In the genomic region with DNA sequence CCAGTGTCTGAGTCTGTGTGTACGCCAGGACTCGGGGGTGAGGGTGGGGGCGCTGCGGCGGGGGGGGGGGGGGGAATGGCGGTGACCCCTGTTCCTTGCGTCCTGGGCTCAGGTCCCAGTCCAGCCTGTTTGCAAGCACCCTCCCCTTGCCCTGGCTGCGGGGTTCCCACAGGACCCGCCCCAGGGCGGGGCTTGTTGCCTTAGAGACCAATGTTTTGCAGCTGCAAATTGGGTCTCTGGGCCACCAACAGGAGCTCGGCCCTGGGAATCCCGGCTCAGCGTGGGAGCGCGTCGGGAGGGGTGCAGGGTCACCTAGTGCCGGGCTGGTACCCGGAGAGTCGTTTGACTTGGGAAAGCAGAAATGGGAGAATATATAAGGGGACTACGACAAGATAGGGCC, we compare ENCODE assay signal across 8 mouse cellular contexts. TPM values are rescaled to one million over a fixed set of nuclear protein-coding genes. Genes with fewer than 3 reads are reported as not detected.
DNase-seq lines count a peak whose midpoint lies in the region; ATAC-seq and TF ChIP-seq lines count a peak whose summit lies in the region.

No protein-coding gene starts in this region.

- H3K27me3 ChIP-seq in embryonic facial prominence, embryonic 14.5 days (replicated peaks; ENCODE audit: control insufficient read depth, insufficient read depth, low read length), result no peaks in the 10 kb centered on the region; the same call in 1 of the 2 replicates
- no peaks in the 10 kb centered on the region for H3K27me3 ChIP-seq in kidney, adult 2 months (replicated peaks; ENCODE audit: control insufficient read depth, insufficient read depth, low read length)
- peaks cover 64% of the 10 kb centered on the region for H3K27me3 ChIP-seq in liver, embryonic 12.5 days (replicated peaks)
- no peaks in the 10 kb centered on the region for H3K27me3 ChIP-seq in stomach, embryonic 16.5 days (ENCODE audit: control insufficient read depth, insufficient read depth, low read length)

- peak overlapping the region; percentile 41 for H3K4me3 ChIP-seq in embryonic facial prominence, embryonic 14.5 days (ENCODE audit: low read depth, low read length)
- peak overlapping the region; percentile 5 for H3K4me3 ChIP-seq in kidney, adult 2 months (ENCODE audit: insufficient read depth, low read depth, low read length)
- H3K4me3 ChIP-seq in liver, embryonic 12.5 days, result peak overlapping the region; percentile 46
- H3K4me3 ChIP-seq in stomach, embryonic 16.5 days (replicated peaks; ENCODE audit: low read length), result peak overlapping the region; percentile 51

- WGBS in embryonic facial prominence, embryonic 14.5 days, result under 1% methylated on average over 19 of the region's 20 CpGs
- WGBS in kidney, adult 2 months, result under 1% methylated on average over 20 of the region's 20 CpGs
- 2% methylated on average over 20 of the region's 20 CpGs for WGBS in liver, embryonic 12.5 days (ENCODE audit: insufficient replicate concordance)
- WGBS in stomach, embryonic 16.5 days, result 1% methylated on average over 19 of the region's 20 CpGs

- peak overlapping the region; percentile 64 for H3K4me2 ChIP-seq in embryonic facial prominence, embryonic 14.5 days (ENCODE audit: low read depth, low read length)
- peak overlapping the region; percentile 76 for H3K4me2 ChIP-seq in liver, embryonic 12.5 days
- H3K4me2 ChIP-seq in stomach, embryonic 16.5 days (ENCODE audit: low read depth, low read length), result peak overlapping the region; percentile 73

- peak; percentile 85 for DNase-seq in CD4-positive, CD25-positive, alpha-beta regulatory T cell, adult 2 months (ENCODE audit: low read depth, low spot score)
- peak; percentile 90 for DNase-seq in adrenal gland, postnatal 25 days
- peak; percentile 89 for DNase-seq in embryonic facial prominence, embryonic 14.5 days (ENCODE audit: low spot score)
- DNase-seq in heart, adult 9 months (ENCODE audit: low spot score in 2 of 2), result peak; percentile 90 to 93
- peak; percentile 96 for DNase-seq in kidney, adult 2 months
- DNase-seq in natural killer cell, adult 2 months (ENCODE audit: low spot score in 2 of 2), result peak; percentile 75 to 76

- TF ChIP-seq CTCF in kidney, adult 2 months (conservative IDR thresholded peaks at IDR 0.05; ENCODE audit: insufficient read depth, insufficient read length, low read depth, low read length), result no peak

- H3K36me3 ChIP-seq in embryonic facial prominence, embryonic 14.5 days (ENCODE audit: control insufficient read depth, insufficient read depth, low read length), result no peaks in the 10 kb centered on the region
- H3K36me3 ChIP-seq in kidney, adult 2 months (ENCODE audit: control insufficient read depth, insufficient read depth, low read length), result no peaks in the 10 kb centered on the region
- no peaks in the 10 kb centered on the region for H3K36me3 ChIP-seq in liver, embryonic 12.5 days
- no peaks in the 10 kb centered on the region for H3K36me3 ChIP-seq in stomach, embryonic 16.5 days (ENCODE audit: control insufficient read depth, insufficient read depth, low read length)

- H3K9me3 ChIP-seq in embryonic facial prominence, embryonic 14.5 days (ENCODE audit: control insufficient read depth, low read length), result no peaks in the 10 kb centered on the region; the same call in 1 of the 2 replicates
- H3K9me3 ChIP-seq in liver, embryonic 12.5 days (replicated peaks), result no peaks in the 10 kb centered on the region
- no peaks in the 10 kb centered on the region for H3K9me3 ChIP-seq in stomach, embryonic 16.5 days (replicated peaks; ENCODE audit: control insufficient read depth, low read length)

- peak; percentile 78 for ATAC-seq in embryonic facial prominence, embryonic 14.5 days (ENCODE audit: low read depth)
- ATAC-seq in liver, embryonic 12.5 days, result peak; percentile 64
- peak; percentile 78 for ATAC-seq in stomach, embryonic 16.5 days (ENCODE audit: insufficient read depth, low FRiP score)

- peak overlapping the region; percentile 72 for H3K27ac ChIP-seq in embryonic facial prominence, embryonic 14.5 days (replicated peaks; ENCODE audit: low read depth, low read length)
- H3K27ac ChIP-seq in kidney, adult 2 months (ENCODE audit: insufficient read depth, low read depth, low read length), result peak overlapping the region; percentile 84
- H3K27ac ChIP-seq in liver, embryonic 12.5 days, result peak overlapping the region; percentile 42
- peak overlapping the region; percentile 82 for H3K27ac ChIP-seq in stomach, embryonic 16.5 days (ENCODE audit: low read length)

- H3K9ac ChIP-seq in embryonic facial prominence, embryonic 14.5 days (ENCODE audit: low read depth, low read length), result peak overlapping the region; percentile 66
- H3K9ac ChIP-seq in liver, embryonic 12.5 days, result peak overlapping the region; percentile 47
- peak overlapping the region; percentile 66 for H3K9ac ChIP-seq in stomach, embryonic 16.5 days (ENCODE audit: low read length)

- TF ChIP-seq POLR2A in kidney, adult 2 months (IDR thresholded peaks at IDR 0.05; ENCODE audit: low read depth, low read length), result no peak

- peaks cover 10% of the 10 kb centered on the region for H3K4me1 ChIP-seq in embryonic facial prominence, embryonic 14.5 days (ENCODE audit: control insufficient read depth, insufficient read depth, low read length)
- peaks cover 4% of the 10 kb centered on the region; the same call in 1 of the 2 replicates for H3K4me1 ChIP-seq in kidney, adult 2 months (ENCODE audit: control insufficient read depth, insufficient read depth, low read length)
- peaks cover 28% of the 10 kb centered on the region for H3K4me1 ChIP-seq in liver, embryonic 12.5 days
- peaks cover 17% of the 10 kb centered on the region for H3K4me1 ChIP-seq in stomach, embryonic 16.5 days (ENCODE audit: control insufficient read depth, insufficient read depth, low read length)

RNA-seq across cellular contexts. Expression of a gene that starts 16.5 kb away (rescaled TPM):
- 1.0 and 1.3 TPM in 2 replicates for total RNA-seq in adrenal gland, postnatal 25 days (2021)
- 0.15 and 0.28 TPM in 2 replicates for polyA plus RNA-seq in embryonic facial prominence, embryonic 14.5 days (2014; fragmentation: Nextera tagmentation; extraction: Ambion mirVana)
- 0.17 and 0.19 TPM in 2 replicates for polyA plus RNA-seq in kidney, adult 2 months (2012; rRNA removed)
- polyA plus RNA-seq in liver, embryonic 12.5 days (2016; fragmentation: Nextera tagmentation; extraction: Ambion mirVana), result 0.04 and 0.05 TPM in 2 replicates
- 0.25 and 0.27 TPM in 2 replicates for polyA plus RNA-seq in stomach, embryonic 16.5 days (2015; fragmentation: Nextera tagmentation; extraction: Ambion mirVana)

RNA-seq across cellular contexts. Expression of a gene that starts 18.2 kb away (rescaled TPM):
- 44.5 and 45.8 TPM in 2 replicates for total RNA-seq in adrenal gland, postnatal 25 days (2021)
- 64.0 and 75.1 TPM in 2 replicates for polyA plus RNA-seq in embryonic facial prominence, embryonic 14.5 days (2014; fragmentation: Nextera tagmentation; extraction: Ambion mirVana)
- polyA plus RNA-seq in kidney, adult 2 months (2012; rRNA removed), result 27.6 and 31.9 TPM in 2 replicates
- polyA plus RNA-seq in liver, embryonic 12.5 days (2016; fragmentation: Nextera tagmentation; extraction: Ambion mirVana), result 25.8 and 31.5 TPM in 2 replicates
- 61.4 and 66.5 TPM in 2 replicates for polyA plus RNA-seq in stomach, embryonic 16.5 days (2015; fragmentation: Nextera tagmentation; extraction: Ambion mirVana)

RNA-seq across cellular contexts. Expression of a gene that starts 32.9 kb away (rescaled TPM):
- 13.4 and 13.5 TPM in 2 replicates for total RNA-seq in adrenal gland, postnatal 25 days (2021)
- 18.8 and 21.6 TPM in 2 replicates for polyA plus RNA-seq in embryonic facial prominence, embryonic 14.5 days (2014; fragmentation: Nextera tagmentation; extraction: Ambion mirVana)
- polyA plus RNA-seq in kidney, adult 2 months (2012; rRNA removed), result 5.3 and 5.9 TPM in 2 replicates
- polyA plus RNA-seq in liver, embryonic 12.5 days (2016; fragmentation: Nextera tagmentation; extraction: Ambion mirVana), result 19.5 and 19.9 TPM in 2 replicates
- polyA plus RNA-seq in stomach, embryonic 16.5 days (2015; fragmentation: Nextera tagmentation; extraction: Ambion mirVana), result 22.9 and 23.0 TPM in 2 replicates

RNA-seq across cellular contexts. Expression of a gene that starts 33.2 kb away (rescaled TPM):
- total RNA-seq in adrenal gland, postnatal 25 days (2021), result 6.7 and 9.3 TPM in 2 replicates
- 11.2 and 11.6 TPM in 2 replicates for polyA plus RNA-seq in embryonic facial prominence, embryonic 14.5 days (2014; fragmentation: Nextera tagmentation; extraction: Ambion mirVana)
- polyA plus RNA-seq in kidney, adult 2 months (2012; rRNA removed), result 5.9 and 6.8 TPM in 2 replicates
- polyA plus RNA-seq in liver, embryonic 12.5 days (2016; fragmentation: Nextera tagmentation; extraction: Ambion mirVana), result 1.7 and 1.9 TPM in 2 replicates
- polyA plus RNA-seq in stomach, embryonic 16.5 days (2015; fragmentation: Nextera tagmentation; extraction: Ambion mirVana), result 7.8 and 9.6 TPM in 2 replicates

RNA-seq across cellular contexts. Expression of a gene that starts 43.9 kb away (rescaled TPM):
- total RNA-seq in adrenal gland, postnatal 25 days (2021), result 2.5 and 5.3 TPM in 2 replicates
- polyA plus RNA-seq in embryonic facial prominence, embryonic 14.5 days (2014; fragmentation: Nextera tagmentation; extraction: Ambion mirVana), result 53.7 and 57.0 TPM in 2 replicates
- 7.6 and 19.1 TPM in 2 replicates for polyA plus RNA-seq in kidney, adult 2 months (2012; rRNA removed)
- 5.1 and 5.6 TPM in 2 replicates for polyA plus RNA-seq in liver, embryonic 12.5 days (2016; fragmentation: Nextera tagmentation; extraction: Ambion mirVana)
- polyA plus RNA-seq in stomach, embryonic 16.5 days (2015; fragmentation: Nextera tagmentation; extraction: Ambion mirVana), result 14.8 and 21.7 TPM in 2 replicates

Comparison
In these comparisons a context has a peak if more than half of its experiments do, and no peak if none do; other contexts are left out.
1. Peak in every context shown above with its lines: DNase-seq, ATAC-seq, H3K4me3 ChIP-seq and H3K27ac ChIP-seq.